Mouse (Mus musculus) cerebellum, postnatal 10 days (tissue): ENCODE data around the gene Tspan14.
A peak's percentile ranks its signal among the peaks of the same experiment; 100 is the strongest.

Experiments used
- DNase-seq, 2 experiments: peaks; one replicate each; pipeline ENCODE4 v3.0.0; 2021; ENCODE audit warnings: mixed read lengths in 2 of 2

Gene Tspan14

GRCm38 (mm10) chr14:40915838-40916237, 50.8 kb downstream of the Tspan14 start:
- no peak for DNase-seq

GRCm38 (mm10) chr14:40914701-40915100, 51.9 kb downstream of the Tspan14 start:
- no peak for DNase-seq

- no peak for DNase-seq
These were observed 52.9 kb downstream of the Tspan14 start for GRCm38 (mm10) chr14:40913709-40914108.

GRCm38 (mm10) chr14:40911529-40911928, 55.1 kb downstream of the Tspan14 start:
- no peak for DNase-seq

GRCm38 (mm10) chr14:40908763-40909162, 57.8 kb downstream of the Tspan14 start:
- DNase-seq = no peak

- no peak for DNase-seq
These were observed 59.8 kb downstream of the Tspan14 start for GRCm38 (mm10) chr14:40906770-40907169.

GRCm38 (mm10) chr14:40905813-40906212, 60.8 kb downstream of the Tspan14 start:
- DNase-seq = peak in 1 of 2 experiments; percentile 24

- no peak for DNase-seq
These were observed 64.1 kb downstream of the Tspan14 start for GRCm38 (mm10) chr14:40902307-40903055.

GRCm38 (mm10) chr14:40900267-40900666, 66.3 kb downstream of the Tspan14 start:
- DNase-seq = no peak

- no peak for DNase-seq
These were observed 68.7 kb downstream of the Tspan14 start for GRCm38 (mm10) chr14:40897916-40898315.

- DNase-seq = no peak
These were observed 70.9 kb downstream of the Tspan14 start for GRCm38 (mm10) chr14:40895681-40896080.

GRCm38 (mm10) chr14:40894576-40895247, 71.9 kb downstream of the Tspan14 start:
- DNase-seq = peak; percentile 89 to 91

- DNase-seq = no peak
These were observed 72.7 kb downstream of the Tspan14 start for GRCm38 (mm10) chr14:40893884-40894283.

GRCm38 (mm10) chr14:40893196-40893595, 73.4 kb downstream of the Tspan14 start, which contains the start of gene Sh2d4b:
TSS of gene Sh2d4b (minus strand) at chr14:40893266.
- no peak for DNase-seq

- no peak for DNase-seq
These were observed 74.2 kb downstream of the Tspan14 start for GRCm38 (mm10) chr14:40892326-40892825.

GRCm38 (mm10) chr14:40891506-40891905, 75.1 kb downstream of the Tspan14 start:
- DNase-seq = no peak

GRCm38 (mm10) chr14:40889704-40890103, 76.9 kb downstream of the Tspan14 start:
- DNase-seq = no peak

- DNase-seq = no peak
These were observed 77.4 kb downstream of the Tspan14 start for GRCm38 (mm10) chr14:40889181-40889580.

- peak; percentile 45 to 55 for DNase-seq
These were observed 80.0 kb downstream of the Tspan14 start for GRCm38 (mm10) chr14:40886428-40887202.

GRCm38 (mm10) chr14:40885752-40886151, 80.9 kb downstream of the Tspan14 start:
- DNase-seq = no peak

- peak in 1 of 2 experiments; percentile 30 for DNase-seq
These were observed 81.4 kb downstream of the Tspan14 start for GRCm38 (mm10) chr14:40885225-40885624.

- no peak for DNase-seq
These were observed 92.0 kb downstream of the Tspan14 start for GRCm38 (mm10) chr14:40874565-40874964.

GRCm38 (mm10) chr14:40873961-40874360, 92.6 kb downstream of the Tspan14 start:
- no peak for DNase-seq
